Comparison of ENCODE assay signal across 18 mouse cellular contexts in genomic region chr4:97202986-97203385, GRCm38 (mm10). TPM values are rescaled to one million over a fixed set of nuclear protein-coding genes. Genes with fewer than 3 reads are reported as not detected.
"Had no signal": no experiment of that assay in that cellular context is flagged by ENCODE, and none has a peak within 500 bp of the region (broad histone marks: within the 10 kb centered on the region; RNA-seq: fewer than 3 reads in every experiment).

No protein-coding gene starts in this region.

RNA-seq across cellular contexts. Expression of gene Gm10192, which starts 20.0 kb away (rescaled TPM):
- polyA plus RNA-seq: heart, embryonic 10.5 days; heart, embryonic 12.5 days; heart, embryonic 14.5 days; heart, embryonic 16.5 days; hindbrain, embryonic 10.5 days; hindbrain, embryonic 12.5 days; hindbrain, embryonic 14.5 days; hindbrain, embryonic 16.5 days; inflammation-experienced regulatory T-cells, adult 6 months; intestine, postnatal 0 days; kidney, embryonic 14.5 days; kidney, embryonic 16.5 days; limb, embryonic 10.5 days; limb, embryonic 12.5 days; limb, embryonic 14.5 days; liver, embryonic 11.5 days; liver, embryonic 13.5 days; liver, embryonic 15.5 days had no signal
